Mouse (Mus musculus): ENCODE results near the gene Ccdc194. TPM values are rescaled to one million over a fixed set of nuclear protein-coding genes. Genes with fewer than 3 reads are reported as not detected.
A peak's percentile ranks its signal among the peaks of the same experiment; 100 is the strongest.

Gene Ccdc194
- polyA plus RNA-seq, 1 experiment = not detected

GRCm38 (mm10) chr8:71472601-71473386, 52.7 kb downstream of the Ccdc194 start:
- TF ChIP-seq POLR2A (IDR thresholded peaks at IDR 0.05; ENCODE audit: borderline replicate concordance, control insufficient read depth, low read depth, low read length) = no peak
- TF ChIP-seq CTCF (IDR thresholded peaks at IDR 0.05; ENCODE audit: control insufficient read depth, insufficient read depth, low read length) = no peak
- no peaks in the 10 kb centered on the region; the same call in 1 of the 2 replicates for H3K4me1 ChIP-seq (ENCODE audit: control insufficient read depth, insufficient read depth, low read length)
- 85% methylated on average over 8 of the region's 8 CpGs for WGBS
- H3K4me3 ChIP-seq (replicated peaks; ENCODE audit: control insufficient read depth, low read depth, low read length) = no peak overlapping the region
- H3K27ac ChIP-seq (ENCODE audit: control insufficient read depth, insufficient read depth, low read depth, low read length, poor library complexity) = no peak overlapping the region

DNA sequence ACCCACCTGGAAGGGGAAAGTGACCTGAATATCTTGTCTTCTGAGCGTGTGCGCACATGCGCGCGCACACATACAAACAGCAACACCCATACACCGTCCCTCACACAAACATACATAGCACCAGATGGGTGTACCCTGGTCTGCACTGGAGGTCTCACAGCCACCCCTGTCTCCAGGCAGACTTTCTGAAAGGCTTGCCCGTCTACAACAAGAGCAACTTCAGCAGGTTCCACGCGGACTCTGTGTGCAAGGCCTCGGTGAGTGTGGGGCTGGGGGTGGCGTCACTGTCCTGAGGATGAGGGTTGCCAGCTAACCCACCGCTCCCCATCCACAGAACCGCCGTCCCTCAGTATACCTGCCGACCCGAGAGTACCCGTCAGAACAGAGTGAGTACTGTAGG, 53.6 kb downstream of the Ccdc194 start:
- Histone ChIP-seq H3K27ac (ENCODE audit: control insufficient read depth, insufficient read depth, low read depth, low read length, poor library complexity) (no peak overlapping the region), H3K4me3 (replicated peaks; ENCODE audit: control insufficient read depth, low read depth, low read length) (no peak overlapping the region), H3K4me1 (ENCODE audit: control insufficient read depth, insufficient read depth, low read length) (no peaks in the 10 kb centered on the region; the same call in 1 of the 2 replicates)
- no peak for TF ChIP-seq POLR2A (IDR thresholded peaks at IDR 0.05; ENCODE audit: borderline replicate concordance, control insufficient read depth, low read depth, low read length)
- TF ChIP-seq CTCF (IDR thresholded peaks at IDR 0.05; ENCODE audit: control insufficient read depth, insufficient read depth, low read length) = no peak
- 93% methylated on average over 17 of the region's 17 CpGs for WGBS

- no peaks in the 10 kb centered on the region; the same call in 1 of the 2 replicates for H3K4me1 ChIP-seq (ENCODE audit: control insufficient read depth, insufficient read depth, low read length)
- H3K4me3 ChIP-seq (replicated peaks; ENCODE audit: control insufficient read depth, low read depth, low read length) = no peak overlapping the region
- 74% methylated on average over 5 of the region's 5 CpGs for WGBS
- H3K27ac ChIP-seq (ENCODE audit: control insufficient read depth, insufficient read depth, low read depth, low read length, poor library complexity) = no peak overlapping the region
- TF ChIP-seq POLR2A (IDR thresholded peaks at IDR 0.05; ENCODE audit: borderline replicate concordance, control insufficient read depth, low read depth, low read length) (no peak), CTCF (IDR thresholded peaks at IDR 0.05; ENCODE audit: control insufficient read depth, insufficient read depth, low read length) (no peak)
Measured at GRCm38 (mm10) chr8:71470913-71471255, 54.6 kb downstream of the Ccdc194 start.

DNA sequence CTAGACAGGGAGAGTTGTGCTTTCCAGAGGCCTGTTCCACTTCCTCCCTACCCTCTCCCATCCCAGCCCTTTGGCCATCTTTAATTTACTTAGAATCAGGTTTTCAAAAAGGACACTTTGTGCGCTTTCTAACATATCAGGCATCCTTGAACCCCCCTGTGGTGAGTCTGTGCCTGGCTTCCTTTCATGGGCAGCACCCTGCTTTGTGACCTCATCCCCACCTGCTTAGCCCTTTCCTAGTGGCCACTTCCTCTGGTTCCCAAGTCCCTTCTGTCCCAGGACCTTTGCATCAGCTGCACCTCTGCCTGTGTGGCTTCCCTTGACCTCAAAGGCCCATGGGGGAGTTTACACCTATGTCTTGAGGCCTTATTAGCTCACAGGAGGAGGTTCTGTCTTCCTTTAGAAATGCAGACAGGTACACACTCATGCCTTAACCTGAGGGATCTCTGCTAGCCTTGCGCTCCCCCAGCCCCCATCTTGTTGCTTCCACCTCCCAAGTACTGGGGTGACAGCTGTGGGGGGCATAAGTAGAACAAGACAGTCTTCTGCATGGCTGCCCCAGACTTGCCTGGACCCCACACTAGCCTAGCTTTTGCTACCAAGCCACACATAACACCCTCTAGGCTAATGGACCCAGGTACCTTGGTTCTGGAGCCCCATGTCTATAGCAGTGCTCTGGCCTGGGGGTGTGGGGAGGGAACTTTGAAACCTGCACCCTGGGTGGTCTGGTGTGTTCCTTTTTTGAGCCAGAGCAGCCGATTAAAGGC, 55.2 kb downstream of the Ccdc194 start:
- 77% methylated on average over 3 of the region's 3 CpGs for WGBS
- Histone ChIP-seq H3K4me1 (ENCODE audit: control insufficient read depth, insufficient read depth, low read length) (no peaks in the 10 kb centered on the region; the same call in 1 of the 2 replicates), H3K4me3 (replicated peaks; ENCODE audit: control insufficient read depth, low read depth, low read length) (peak overlapping the region; percentile 81), H3K27ac (ENCODE audit: control insufficient read depth, insufficient read depth, low read depth, low read length, poor library complexity) (no peak overlapping the region)
- TF ChIP-seq CTCF (IDR thresholded peaks at IDR 0.05; ENCODE audit: control insufficient read depth, insufficient read depth, low read length) (no peak), POLR2A (IDR thresholded peaks at IDR 0.05; ENCODE audit: borderline replicate concordance, control insufficient read depth, low read depth, low read length) (no peak)

Other genes starting within 250 kb of the Ccdc194 start
- 75.6 and 139 TPM in 2 replicates for gene Use1, start 158.9 kb downstream of the Ccdc194 start, polyA plus RNA-seq (2011; ENCODE audit: insufficient read depth, insufficient read length, low replicate concordance, missing spikeins)
- 7.9 and 10.1 TPM in 2 replicates for gene Ocel1, start 154.4 kb downstream of the Ccdc194 start, polyA plus RNA-seq (2011; ENCODE audit: insufficient read depth, insufficient read length, low replicate concordance, missing spikeins)
- gene Nr2f6, start 143.8 kb downstream of the Ccdc194 start, polyA plus RNA-seq (2011; ENCODE audit: insufficient read depth, insufficient read length, low replicate concordance, missing spikeins) = 9.5 and 17.5 TPM in 2 replicates
- 7.2 and 15.9 TPM in 2 replicates for gene Ushbp1, start 129.9 kb downstream of the Ccdc194 start, polyA plus RNA-seq (2011; ENCODE audit: insufficient read depth, insufficient read length, low replicate concordance, missing spikeins)
- gene Babam1, start 128.8 kb downstream of the Ccdc194 start, polyA plus RNA-seq (2011; ENCODE audit: insufficient read depth, insufficient read length, low replicate concordance, missing spikeins) = 45.8 and 70.5 TPM in 2 replicates
- gene Ankle1, start 119.7 kb downstream of the Ccdc194 start, polyA plus RNA-seq (2011; ENCODE audit: insufficient read depth, insufficient read length, low replicate concordance, missing spikeins) = 54.2 and 97.5 TPM in 2 replicates
- gene Abhd8, start 62.1 kb downstream of the Ccdc194 start, polyA plus RNA-seq (2011; ENCODE audit: insufficient read depth, insufficient read length, low replicate concordance, missing spikeins) = 3.9 and 9.1 TPM in 2 replicates
- gene Mrpl34, start 60.8 kb downstream of the Ccdc194 start, polyA plus RNA-seq (2011; ENCODE audit: insufficient read depth, insufficient read length, low replicate concordance, missing spikeins) = 24.3 and 42.9 TPM in 2 replicates
- 17.1 and 18.8 TPM in 2 replicates for gene Dda1, start 56.5 kb downstream of the Ccdc194 start, polyA plus RNA-seq (2011; ENCODE audit: insufficient read depth, insufficient read length, low replicate concordance, missing spikeins)
- gene Ano8, start 39.7 kb downstream of the Ccdc194 start, polyA plus RNA-seq (2011; ENCODE audit: insufficient read depth, insufficient read length, low replicate concordance, missing spikeins) = 2.9 and 6.3 TPM in 2 replicates
- gene Gtpbp3, start 37.6 kb downstream of the Ccdc194 start, polyA plus RNA-seq (2011; ENCODE audit: insufficient read depth, insufficient read length, low replicate concordance, missing spikeins) = 6.3 and 7.9 TPM in 2 replicates
- gene Plvap, start 14.0 kb downstream of the Ccdc194 start, polyA plus RNA-seq (2011; ENCODE audit: insufficient read depth, insufficient read length, low replicate concordance, missing spikeins) = 13.7 and 20.5 TPM in 2 replicates
- 58.9 and 103 TPM in 2 replicates for gene Bst2, start 11.7 kb upstream of the Ccdc194 start, polyA plus RNA-seq (2011; ENCODE audit: insufficient read depth, insufficient read length, low replicate concordance, missing spikeins)
- 23.8 and 47.7 TPM in 2 replicates for gene Mvb12a, start 17.2 kb upstream of the Ccdc194 start, polyA plus RNA-seq (2011; ENCODE audit: insufficient read depth, insufficient read length, low replicate concordance, missing spikeins)
- gene Tmem221, start 33.2 kb upstream of the Ccdc194 start, polyA plus RNA-seq (2011; ENCODE audit: insufficient read depth, insufficient read length, low replicate concordance, missing spikeins) = 0.81 and 2.5 TPM in 2 replicates
- not detected in 2 replicates for gene Nxnl1, start 40.9 kb upstream of the Ccdc194 start, polyA plus RNA-seq (2011; ENCODE audit: insufficient read depth, insufficient read length, low replicate concordance, missing spikeins)
- 11.2 and 12.6 TPM in 2 replicates for gene Slc27a1, start 43.2 kb upstream of the Ccdc194 start, polyA plus RNA-seq (2011; ENCODE audit: insufficient read depth, insufficient read length, low replicate concordance, missing spikeins)
- gene Pgls, start 66.5 kb upstream of the Ccdc194 start, polyA plus RNA-seq (2011; ENCODE audit: insufficient read depth, insufficient read length, low replicate concordance, missing spikeins) = 111 and 147 TPM in 2 replicates
- gene Fam129c, start 71.9 kb upstream of the Ccdc194 start, polyA plus RNA-seq (2011; ENCODE audit: insufficient read depth, insufficient read length, low replicate concordance, missing spikeins) = 67.8 and 106 TPM in 2 replicates
- 31.8 and 53.0 TPM in 2 replicates for gene Colgalt1, start 85.3 kb upstream of the Ccdc194 start, polyA plus RNA-seq (2011; ENCODE audit: insufficient read depth, insufficient read length, low replicate concordance, missing spikeins)
- gene Unc13a, start 146.0 kb upstream of the Ccdc194 start, polyA plus RNA-seq (2011; ENCODE audit: insufficient read depth, insufficient read length, low replicate concordance, missing spikeins) = 0.18 TPM in 1 of 2 replicates, not detected in the other
- gene Jak3, start 150.6 kb upstream of the Ccdc194 start, polyA plus RNA-seq (2011; ENCODE audit: insufficient read depth, insufficient read length, low replicate concordance, missing spikeins) = 7.5 and 15.6 TPM in 2 replicates
- 10.2 and 16.7 TPM in 2 replicates for gene Insl3, start 163.5 kb upstream of the Ccdc194 start, polyA plus RNA-seq (2011; ENCODE audit: insufficient read depth, insufficient read length, low replicate concordance, missing spikeins)
- 1.3 and 2.3 TPM in 2 replicates for gene B3gnt3, start 176.1 kb upstream of the Ccdc194 start, polyA plus RNA-seq (2011; ENCODE audit: insufficient read depth, insufficient read length, low replicate concordance, missing spikeins)
- gene Fcho1, start 200.0 kb upstream of the Ccdc194 start, polyA plus RNA-seq (2011; ENCODE audit: insufficient read depth, insufficient read length, low replicate concordance, missing spikeins) = 79.3 and 144 TPM in 2 replicates

Data from bone marrow, adult 2 months (tissue).